Mouse (Mus musculus): ENCODE measurements around the gene Elane.

DNA sequence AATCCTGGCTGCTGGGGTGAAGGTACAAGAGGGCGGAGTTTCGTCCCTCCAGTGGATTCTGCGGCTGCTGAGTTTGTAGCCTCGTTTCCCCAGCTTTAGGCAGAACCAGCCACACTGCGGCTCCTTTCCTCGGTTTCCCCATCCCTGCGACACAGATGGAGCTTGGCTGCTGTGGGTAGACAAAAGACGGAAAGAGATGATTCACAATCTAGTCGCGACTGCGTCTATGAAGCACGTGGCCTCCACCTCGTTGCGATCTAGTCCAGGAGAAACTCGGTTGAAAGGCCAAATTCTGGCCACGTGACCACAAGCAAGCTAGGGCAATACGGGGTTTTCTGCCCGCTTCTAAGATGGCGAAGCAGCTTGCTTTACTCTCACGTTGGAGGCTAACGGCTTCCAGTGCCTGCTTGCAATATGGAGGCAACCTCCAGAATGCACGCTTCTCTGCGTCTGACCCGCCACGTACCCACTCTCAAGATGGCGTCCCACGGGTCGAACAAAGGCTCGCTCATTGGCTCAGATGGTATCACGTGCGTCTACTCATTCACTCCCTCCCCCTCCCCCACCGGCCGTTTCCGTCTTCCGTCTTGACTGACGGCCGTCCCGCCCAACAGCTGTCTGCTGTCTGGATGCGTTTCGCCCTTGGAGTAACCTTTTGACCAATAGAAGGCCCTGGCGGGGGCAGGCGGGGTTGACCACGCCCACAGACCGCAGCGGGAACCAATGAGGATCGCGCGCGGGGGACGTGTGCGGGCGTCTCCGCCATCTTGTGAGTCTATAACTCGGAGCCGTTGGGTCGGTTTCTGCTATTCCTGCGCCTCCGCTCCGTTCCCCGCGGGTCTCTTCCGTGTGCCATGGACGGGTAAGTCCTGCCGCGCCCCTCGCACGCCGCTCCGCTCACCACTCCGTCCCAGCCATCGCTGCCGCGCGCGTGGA is 31.9 kb upstream of the Elane start, which contains the start of gene Ptbp1:
- peak; percentile 96 for TF ChIP-seq USF1 (IDR thresholded peaks at IDR 0.05; ENCODE audit: low read depth)
- TF ChIP-seq CEBPB (IDR thresholded peaks at IDR 0.05; ENCODE audit: low read depth), result no peak
- no peak for TF ChIP-seq CTCF (IDR thresholded peaks at IDR 0.05; ENCODE audit: control insufficient read depth, insufficient read depth, insufficient read length)
- TF ChIP-seq MAX (IDR thresholded peaks at IDR 0.05), result peak; percentile 97
- no peak for TF ChIP-seq FOSL1 (IDR thresholded peaks at IDR 0.05; ENCODE audit: insufficient read depth, low read length, poor library complexity, severe bottlenecking)
- TF ChIP-seq MYOD1 (IDR thresholded peaks at IDR 0.05; ENCODE audit: control insufficient read depth, insufficient read length, low read depth), result no peak
